Mouse (Mus musculus): Measurements from ENCODE around the gene Skint10. TPM values are rescaled to one million over a fixed set of nuclear protein-coding genes. Genes with fewer than 3 reads are reported as not detected.

Gene Skint10
- not detected in 2 replicates for polyA plus RNA-seq (2015; fragmentation: Nextera tagmentation; extraction: Ambion mirVana)

DNA sequence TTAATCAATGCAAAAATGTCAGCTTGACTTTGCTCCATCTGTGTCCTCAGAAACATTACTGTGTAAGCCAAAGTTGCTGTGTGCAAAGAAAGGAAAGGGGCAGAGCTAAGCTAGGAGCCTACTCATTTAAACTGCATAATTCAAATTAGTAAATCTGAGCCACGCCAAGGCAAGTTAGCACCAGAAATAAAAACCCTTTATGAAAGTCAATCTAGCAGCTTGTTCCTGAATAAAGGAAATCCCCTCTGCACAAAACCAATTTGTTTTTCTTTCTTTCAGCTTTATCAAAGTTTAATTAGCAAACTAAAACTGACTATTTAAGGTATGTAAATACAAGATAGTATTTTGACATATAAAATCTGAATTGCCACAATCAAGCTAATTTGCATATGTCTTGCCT lies at the start of gene Skint10:
Gene Skint10, minus strand, starts transcription at position 101 of the 400 bp plus-strand sequence.
- H3K9ac ChIP-seq: no peak within 1 kb of the TSS
- 67% methylated on average over 1 of the region's 1 CpGs for WGBS
- no peak within 1 kb of the TSS for H3K27ac ChIP-seq
- no peaks in the 10 kb centered on the region for H3K36me3 ChIP-seq
- H3K4me1 ChIP-seq (replicated peaks): no peaks in the 10 kb centered on the region
- no peaks in the 10 kb centered on the region for H3K27me3 ChIP-seq (replicated peaks)
- ATAC-seq: no peak
- H3K4me2 ChIP-seq (replicated peaks): no peak within 1 kb of the TSS
- H3K4me3 ChIP-seq (replicated peaks): no peak within 1 kb of the TSS
- no peaks in the 10 kb centered on the region for H3K9me3 ChIP-seq

GRCm38 (mm10) chr4:112790646-112791045 lies 16.0 kb upstream of the Skint10 start:
- no peak overlapping the region for H3K27ac ChIP-seq
- WGBS: 2% methylated on average over 1 of the region's 1 CpGs
- no peaks in the 10 kb centered on the region for H3K36me3 ChIP-seq
- no peak overlapping the region for H3K4me3 ChIP-seq (replicated peaks)
- no peak overlapping the region for H3K9ac ChIP-seq
- H3K9me3 ChIP-seq: no peaks in the 10 kb centered on the region
- no peaks in the 10 kb centered on the region for H3K27me3 ChIP-seq (replicated peaks)
- no peak for ATAC-seq
- no peaks in the 10 kb centered on the region for H3K4me1 ChIP-seq (replicated peaks)
- H3K4me2 ChIP-seq (replicated peaks): no peak overlapping the region

Other genes with a start within 250 kb of the Skint10 start
- gene Skint2, start 217.7 kb downstream of the Skint10 start, polyA plus RNA-seq (2015; fragmentation: Nextera tagmentation; extraction: Ambion mirVana): not detected in 2 replicates

Measured in intestine, embryonic 15.5 days (tissue).